ENCODE assay signal across 15 mouse cellular contexts in genomic region chr4:62609333-62609732, GRCm38 (mm10). TPM values are rescaled to one million over a fixed set of nuclear protein-coding genes. Genes with fewer than 3 reads are reported as not detected.
DNase-seq lines count a peak whose midpoint lies in the region; ATAC-seq lines count a peak whose summit lies in the region.
"Had no signal": no experiment of that assay in that cellular context is flagged by ENCODE, and none has a peak within 500 bp of the region (broad histone marks: within the 10 kb centered on the region; RNA-seq: fewer than 3 reads in every experiment).

No protein-coding gene starts in this region.

- peak; percentile 62 for DNase-seq in cerebellum, adult 9-11 months
- DNase-seq in cerebellum, postnatal 14 days: no peak
- DNase-seq in heart, adult 11 months: peak; percentile 86
- DNase-seq in heart, postnatal 25 days (ENCODE audit: low spot score): no peak
- no peak for DNase-seq in intestine, embryonic 14.5 days (ENCODE audit: low spot score)
- DNase-seq: adrenal gland, adult 2 months; adrenal gland, postnatal 25 days; gastrocnemius, postnatal 10 days; heart, postnatal 14 days; kidney, adult 18-20 months; kidney, postnatal 10 days had no signal

- intact Hi-C loops in heart, postnatal 25 days (cut with DNase I): no loop called here

- H3K27me3 ChIP-seq in intestine, embryonic 14.5 days (replicated peaks; ENCODE audit: control insufficient read depth, insufficient read depth, low read length): no peaks in the 10 kb centered on the region
- H3K27me3 ChIP-seq in intestine, embryonic 16.5 days (replicated peaks; ENCODE audit: control insufficient read depth, insufficient read depth, low read length): no peaks in the 10 kb centered on the region
- H3K27me3 ChIP-seq: forebrain, embryonic 15.5 days had no signal

- no peaks in the 10 kb centered on the region for H3K9me3 ChIP-seq in intestine, embryonic 14.5 days (ENCODE audit: control insufficient read depth, low read length)
- H3K9me3 ChIP-seq in intestine, embryonic 16.5 days (ENCODE audit: control insufficient read depth, low read length): no peaks in the 10 kb centered on the region
- H3K9me3 ChIP-seq: forebrain, embryonic 15.5 days had no signal

- no peak overlapping the region for H3K4me2 ChIP-seq in intestine, embryonic 14.5 days (ENCODE audit: low read length)
- H3K4me2 ChIP-seq in intestine, embryonic 16.5 days (ENCODE audit: low read depth, low read length): no peak overlapping the region
- H3K4me2 ChIP-seq: forebrain, embryonic 15.5 days had no signal

- ATAC-seq in intestine, embryonic 14.5 days (replicated peaks; ENCODE audit: low FRiP score, low TSS enrichment, low read depth): no peak
- no peak for ATAC-seq in intestine, embryonic 16.5 days
- ATAC-seq: forebrain, embryonic 15.5 days; hindbrain, embryonic 16.5 days; inflammation-experienced regulatory T-cells, adult 6 months had no signal

- no peak overlapping the region for H3K4me3 ChIP-seq in intestine, embryonic 14.5 days (ENCODE audit: low read depth, low read length)
- no peak overlapping the region for H3K4me3 ChIP-seq in intestine, embryonic 16.5 days (ENCODE audit: low read length)
- H3K4me3 ChIP-seq: forebrain, embryonic 15.5 days had no signal

- H3K36me3 ChIP-seq in intestine, embryonic 14.5 days (ENCODE audit: control insufficient read depth, insufficient read depth, low read length): no peaks in the 10 kb centered on the region
- no peaks in the 10 kb centered on the region for H3K36me3 ChIP-seq in intestine, embryonic 16.5 days (ENCODE audit: control insufficient read depth, insufficient read depth, low read length)
- H3K36me3 ChIP-seq: forebrain, embryonic 15.5 days had no signal

- H3K9ac ChIP-seq in intestine, embryonic 14.5 days (ENCODE audit: low read length): no peak overlapping the region
- no peak overlapping the region for H3K9ac ChIP-seq in intestine, embryonic 16.5 days (ENCODE audit: low read depth, low read length)
- H3K9ac ChIP-seq: forebrain, embryonic 15.5 days had no signal

- H3K4me1 ChIP-seq in intestine, embryonic 14.5 days (replicated peaks; ENCODE audit: control insufficient read depth, insufficient read depth, low read length): peaks cover 52% of the 10 kb centered on the region
- H3K4me1 ChIP-seq in intestine, embryonic 16.5 days (ENCODE audit: control insufficient read depth, insufficient read depth, low read length): peaks cover 23% of the 10 kb centered on the region

- 84% methylated on average over 4 of the region's 4 CpGs for WGBS in intestine, embryonic 14.5 days
- WGBS in intestine, embryonic 16.5 days: 90% methylated on average over 4 of the region's 4 CpGs

- 0 out of 2 replicates have a peak overlapping the region, but pooled peaks have one; percentile 69 for H3K27ac ChIP-seq in intestine, embryonic 14.5 days (ENCODE audit: low read depth)
- H3K27ac ChIP-seq in intestine, embryonic 16.5 days (ENCODE audit: low read length): no peak overlapping the region
- H3K27ac ChIP-seq: forebrain, embryonic 15.5 days had no signal

RNA-seq across cellular contexts. Expression of gene Rgs3, which starts 49.7 kb away (rescaled TPM):
- 10 to 100 TPM; 27.9 to 31.2 TPM for total RNA-seq in heart, postnatal 25 days (2021)
- 35.0 and 35.7 TPM in 2 replicates for polyA plus RNA-seq in intestine, embryonic 14.5 days (2014; fragmentation: Nextera tagmentation; extraction: Ambion mirVana)
- polyA plus RNA-seq in intestine, embryonic 16.5 days (2015; fragmentation: Nextera tagmentation; extraction: Ambion mirVana): 46.0 and 47.6 TPM in 2 replicates

Comparison
In these comparisons a context has a peak if more than half of its experiments do, and no peak if none do; other contexts are left out.
1. DNase-seq: peak in cerebellum, adult 9-11 months (single experiment) and heart, adult 11 months (single experiment); none in cerebellum, postnatal 14 days (0 of 2), heart, postnatal 25 days (single experiment) and intestine, embryonic 14.5 days (single experiment).